Mouse (Mus musculus) forebrain, embryonic 14.5 days (tissue): ENCODE data around the gene Mrps24. TPM values are rescaled to one million over a fixed set of nuclear protein-coding genes. Genes with fewer than 3 reads are reported as not detected.
A peak's percentile ranks its signal among the peaks of the same experiment; 100 is the strongest.

Source experiments
- ATAC-seq: fragments of 200-750 bp; cut with Nextera tagmentation; 2 replicates; pipeline ENCODE4 v1.8.0; 2017; ENCODE audit warnings: mild to moderate bottlenecking, moderate library complexity
- DNase-seq: peaks from one replicate; pipeline ENCODE4 v3.0.0-alpha.2; 2015; ENCODE audit warnings: low spot score
- H3K27ac ChIP-seq: fragments of 300-500 bp; sonication (generic); 2 replicates; pipeline ENCODE4 v1.5.1; 2014; ENCODE audit warnings: low read depth, mild to moderate bottlenecking, control low read depth, low read length, moderate library complexity
- H3K27me3 ChIP-seq: fragments of 300-500 bp; sonication (generic); replicated peaks from 2 replicates; pipeline ENCODE4 v1.6.1; 2014; ENCODE audit warnings: low read length, control low read depth, mixed read lengths; ENCODE audit not compliant: control insufficient read depth, insufficient read depth
- H3K36me3 ChIP-seq: fragments of 300-500 bp; sonication (generic); 2 replicates; pipeline ENCODE4 v1.6.1; 2014; ENCODE audit warnings: low read length, control low read depth; ENCODE audit not compliant: control insufficient read depth, insufficient read depth
- H3K4me1 ChIP-seq: fragments of 300-500 bp; sonication (generic); 2 replicates; pipeline ENCODE4 v1.6.1; 2014; ENCODE audit warnings: antibody characterized with exemption, low read length, control low read depth; ENCODE audit not compliant: control insufficient read depth, insufficient read depth
- H3K4me2 ChIP-seq: fragments of 300-500 bp; sonication (generic); 2 replicates; pipeline ENCODE4 v1.6.1; 2014; ENCODE audit warnings: mild to moderate bottlenecking, control low read depth, low read length
- H3K4me3 ChIP-seq: fragments of 300-500 bp; sonication (generic); 2 replicates; pipeline ENCODE4 v1.5.1; 2014; ENCODE audit warnings: low read depth, low read length, control low read depth
- H3K9ac ChIP-seq: fragments of 300-500 bp; sonication (generic); 2 replicates; pipeline ENCODE4 v1.6.1; 2014; ENCODE audit warnings: mild to moderate bottlenecking, low read length, control low read depth, moderate library complexity
- H3K9me3 ChIP-seq: fragments of 300-500 bp; sonication (generic); replicated peaks from 2 replicates; pipeline ENCODE4 v1.6.1; 2016; ENCODE audit warnings: low read length, control low read depth, mixed read lengths; ENCODE audit not compliant: control insufficient read depth
- WGBS: fragments of 180-500 bp; shearing (Covaris S2); extraction: QIAGEN DNeasy Blood & Tissue Kit; methylation state at CpG from one replicate; pipeline ENCODE4 v1.1.7; 2014; 5-methylcytosine and 5-hydroxymethylcytosine counted together
- polyA plus RNA-seq: library from polyadenylated mRNA; unstranded; fragments of >200 nt; fragmentation: Nextera tagmentation; extraction: Ambion mirVana; gene quantifications from 2 replicates; pipeline ENCODE4 v1.2.1, GENCODE M21; 2014

The Mrps24 gene
- 202 and 235 TPM in 2 replicates for polyA plus RNA-seq

DNA sequence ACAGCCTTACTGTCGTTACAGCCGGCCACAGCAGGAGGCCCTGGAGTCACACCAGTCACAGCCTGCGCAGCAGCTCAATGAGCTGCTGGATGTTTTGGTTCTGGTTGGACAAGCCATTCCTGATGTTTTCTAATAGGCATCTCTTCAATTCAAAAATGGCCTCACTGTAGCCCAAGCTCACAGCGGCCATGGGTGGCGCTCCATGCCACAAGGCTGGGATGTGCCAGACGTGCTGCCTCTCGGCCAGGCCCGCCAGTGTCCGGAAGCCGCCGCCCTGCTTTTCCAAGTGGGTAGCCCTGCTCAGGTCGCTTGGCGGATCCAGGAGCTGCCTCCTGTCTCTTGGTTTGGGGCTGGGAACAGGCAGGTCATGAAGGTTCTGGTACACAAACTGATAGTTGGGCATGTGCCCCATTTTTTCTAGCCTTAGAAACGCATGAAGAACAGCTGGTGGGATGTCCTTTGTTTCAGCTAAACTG is at the start of gene Mrps24:
TSS of gene Mrps24 (minus strand) at position 51 of the 476 bp plus-strand sequence.
- H3K9me3 ChIP-seq, result no peaks in the 10 kb centered on the region
- H3K4me2 ChIP-seq, result no peak within 1 kb of the TSS
- 86% methylated on average over 14 of the region's 14 CpGs for WGBS
- no peak for DNase-seq
- no peaks in the 10 kb centered on the region for H3K4me1 ChIP-seq
- H3K27ac ChIP-seq, result no peak within 1 kb of the TSS
- peaks cover 49% of the 10 kb centered on the region for H3K36me3 ChIP-seq
- ATAC-seq, result no peak
- H3K4me3 ChIP-seq, result no peak within 1 kb of the TSS
- H3K27me3 ChIP-seq, result no peaks in the 10 kb centered on the region
- H3K9ac ChIP-seq, result peak within 1 kb of the TSS; percentile 17; the same call in 1 of the 2 replicates

- Histone ChIP-seq H3K27ac (0 out of 2 replicates have a peak overlapping the region, but pooled peaks have one; percentile 91), H3K4me2 (peak overlapping the region; percentile 65), H3K9me3 (no peaks in the 10 kb centered on the region), H3K9ac (peak overlapping the region; percentile 89), H3K27me3 (no peaks in the 10 kb centered on the region), H3K36me3 (no peaks in the 10 kb centered on the region), H3K4me1 (peaks cover 4% of the 10 kb centered on the region; the same call in 1 of the 2 replicates), H3K4me3 (peak overlapping the region; percentile 75)
- ATAC-seq (peak; percentile 47), DNase-seq (no peak)
- WGBS, result 16% methylated on average over 6 of the region's 6 CpGs
Observed at GRCm38 (mm10) chr11:5762633-5762982, 47.1 kb upstream of the Mrps24 start.

- Histone ChIP-seq H3K9ac (peak within 1 kb of the TSS; percentile 89), H3K27ac (peak within 1 kb of the TSS; percentile 91), H3K4me3 (peak within 1 kb of the TSS; percentile 75), H3K27me3 (no peaks in the 10 kb centered on the region), H3K9me3 (no peaks in the 10 kb centered on the region), H3K36me3 (no peaks in the 10 kb centered on the region), H3K4me2 (peak within 1 kb of the TSS; percentile 65), H3K4me1 (peaks cover 4% of the 10 kb centered on the region; the same call in 1 of the 2 replicates)
- under 1% methylated on average over 67 of the region's 68 CpGs for WGBS
- peak; percentile 95 for DNase-seq
- ATAC-seq, result peak; percentile 99
Observed at GRCm38 (mm10) chr11:5761820-5762632, 46.5 kb upstream of the Mrps24 start, which contains the start of gene Urgcp. Gene Urgcp, minus strand, starts transcription at chr11:5762376.

DNA sequence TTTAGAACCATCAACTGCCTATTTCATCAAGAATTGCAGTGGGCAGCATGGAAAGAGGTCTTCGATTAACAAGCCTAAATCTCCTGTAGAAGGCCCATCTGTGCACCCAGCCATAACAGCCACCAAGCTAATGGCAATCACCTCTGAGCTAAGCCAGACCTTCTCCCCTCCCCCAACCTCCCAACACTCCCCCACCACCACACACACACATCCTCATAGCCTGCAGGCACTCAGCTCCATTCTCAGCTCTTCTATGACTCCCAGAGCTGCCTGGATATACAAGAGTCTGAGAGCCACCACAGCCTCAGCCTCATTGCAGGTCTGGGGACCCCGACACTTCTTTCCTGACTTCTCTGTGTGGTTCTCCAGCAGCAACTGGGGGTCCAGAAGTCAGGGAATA is 38.3 kb upstream of the Mrps24 start:
- DNase-seq (no peak), ATAC-seq (no peak)
- Histone ChIP-seq H3K27me3 (no peaks in the 10 kb centered on the region), H3K4me1 (no peaks in the 10 kb centered on the region), H3K4me2 (no peak overlapping the region), H3K4me3 (no peak overlapping the region), H3K36me3 (no peaks in the 10 kb centered on the region), H3K27ac (no peak overlapping the region), H3K9ac (no peak overlapping the region), H3K9me3 (no peaks in the 10 kb centered on the region)
- 86% methylated on average over 2 of the region's 2 CpGs for WGBS

DNA sequence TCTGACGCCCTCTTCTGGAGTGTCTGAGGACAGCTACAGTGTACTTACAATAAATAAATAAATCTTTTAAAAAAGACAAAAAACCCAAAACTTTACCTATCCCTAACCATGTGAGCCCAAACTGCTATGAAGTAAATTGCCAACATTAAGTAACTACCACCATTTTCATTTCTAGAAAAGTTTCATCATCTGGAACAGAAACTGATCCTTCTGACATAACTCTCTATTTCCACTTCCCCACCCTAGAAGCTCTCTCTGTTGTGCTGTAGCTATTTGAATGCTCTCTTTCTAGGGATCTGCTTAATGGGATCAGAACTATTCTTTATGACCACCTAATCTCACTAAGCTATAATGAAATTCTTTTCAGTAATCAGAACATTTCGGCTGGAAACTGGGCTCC is 29.5 kb upstream of the Mrps24 start:
- H3K4me2 ChIP-seq, result no peak overlapping the region

DNA sequence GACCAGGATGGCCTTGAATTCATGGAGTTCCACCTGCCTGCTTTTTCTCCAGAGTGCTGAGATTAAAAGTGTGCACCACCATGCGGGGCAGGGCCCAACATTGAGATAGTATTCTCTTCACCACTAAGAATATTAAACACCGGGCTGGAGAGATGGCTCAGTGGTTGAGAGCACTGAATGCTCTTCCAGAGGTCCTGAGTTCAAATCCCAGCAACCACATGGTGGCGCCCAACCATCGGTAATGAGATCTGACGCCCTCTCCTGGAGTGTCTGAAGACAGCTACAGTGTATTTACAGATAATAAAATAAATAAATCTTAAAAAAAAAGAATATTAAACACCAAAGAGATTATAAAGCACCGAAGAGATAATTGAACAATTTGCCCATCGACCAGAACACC is 26.6 kb upstream of the Mrps24 start:
- no peak overlapping the region for H3K4me3 ChIP-seq
- ATAC-seq (no peak), DNase-seq (no peak)
- 75% methylated on average over 7 of the region's 7 CpGs for WGBS
- H3K4me2 ChIP-seq, result no peak overlapping the region
- H3K9me3 ChIP-seq, result no peaks in the 10 kb centered on the region
- no peaks in the 10 kb centered on the region for H3K36me3 ChIP-seq
- no peaks in the 10 kb centered on the region for H3K27me3 ChIP-seq
- H3K4me1 ChIP-seq, result peaks cover 3% of the 10 kb centered on the region; the same call in 1 of the 2 replicates
- H3K9ac ChIP-seq, result no peak overlapping the region
- no peak overlapping the region for H3K27ac ChIP-seq

More for the DNA sequence above, 29.5 kb upstream of the Mrps24 start:
- no peak for DNase-seq
- peaks cover 2% of the 10 kb centered on the region; the same call in 1 of the 2 replicates for H3K4me1 ChIP-seq
- no peak overlapping the region for H3K9ac ChIP-seq
- no peaks in the 10 kb centered on the region for H3K9me3 ChIP-seq
- no peaks in the 10 kb centered on the region for H3K36me3 ChIP-seq
- H3K27me3 ChIP-seq, result no peaks in the 10 kb centered on the region
- ATAC-seq, result no peak
- WGBS, result 76% methylated on average over 2 of the region's 2 CpGs
- no peak overlapping the region for H3K4me3 ChIP-seq
- no peak overlapping the region for H3K27ac ChIP-seq

GRCm38 (mm10) chr11:5740965-5741627 is 25.6 kb upstream of the Mrps24 start:
- Histone ChIP-seq H3K4me3 (peak overlapping the region; percentile 80), H3K27ac (peak overlapping the region; percentile 70), H3K36me3 (no peaks in the 10 kb centered on the region), H3K27me3 (no peaks in the 10 kb centered on the region), H3K4me2 (peak overlapping the region; percentile 87), H3K9me3 (no peaks in the 10 kb centered on the region), H3K4me1 (peaks cover 3% of the 10 kb centered on the region; the same call in 1 of the 2 replicates), H3K9ac (peak overlapping the region; percentile 97)
- DNase-seq, result peak; percentile 71
- WGBS, result under 1% methylated on average over 42 of the region's 50 CpGs
- ATAC-seq, result peak; percentile 95

DNA sequence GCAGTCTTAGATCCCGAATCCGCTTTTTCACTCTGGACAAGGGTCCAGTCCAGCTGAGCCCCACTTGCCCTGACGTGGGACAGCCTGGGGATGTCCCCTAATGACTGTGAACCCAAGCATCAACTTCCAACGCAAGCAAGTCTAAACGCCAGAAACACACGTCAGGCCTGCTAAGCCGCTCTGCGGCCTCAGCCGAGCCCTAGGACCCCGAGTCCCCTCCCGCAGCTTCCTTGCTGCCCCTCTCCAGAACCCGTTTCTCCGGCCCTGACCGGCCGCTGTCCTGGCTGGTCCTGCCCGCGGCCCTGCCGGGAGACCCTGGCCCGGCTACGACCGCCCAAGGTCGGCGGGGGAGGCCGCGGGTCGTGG is 25.1 kb upstream of the Mrps24 start:
- H3K27ac ChIP-seq, result peak overlapping the region; percentile 70
- H3K27me3 ChIP-seq, result no peaks in the 10 kb centered on the region
- no peaks in the 10 kb centered on the region for H3K36me3 ChIP-seq
- H3K4me1 ChIP-seq, result peaks cover 3% of the 10 kb centered on the region; the same call in 1 of the 2 replicates
- WGBS, result 2% methylated on average over 18 of the region's 26 CpGs
- peak overlapping the region; percentile 97 for H3K9ac ChIP-seq
- peak overlapping the region; percentile 87 for H3K4me2 ChIP-seq
- DNase-seq (peak; percentile 39), ATAC-seq (peak; percentile 65)
- H3K4me3 ChIP-seq, result peak overlapping the region; percentile 80
- H3K9me3 ChIP-seq, result no peaks in the 10 kb centered on the region
